Mouse (Mus musculus) neural tube, embryonic 10.5 days (tissue): ENCODE measurements at regions not wholly inside any gene's neighbourhood (a gene's known extent, or its start where the extent isn't known, plus 50 kb on each side); places are given as distances from the start of the nearest gene placed in this dataset.

Source experiments
- DNase-seq: peaks from one replicate; pipeline ENCODE4 v3.0.0-alpha.2; 2017; ENCODE audit warnings: low spot score; ENCODE audit errors: extremely low spot score

DNA sequence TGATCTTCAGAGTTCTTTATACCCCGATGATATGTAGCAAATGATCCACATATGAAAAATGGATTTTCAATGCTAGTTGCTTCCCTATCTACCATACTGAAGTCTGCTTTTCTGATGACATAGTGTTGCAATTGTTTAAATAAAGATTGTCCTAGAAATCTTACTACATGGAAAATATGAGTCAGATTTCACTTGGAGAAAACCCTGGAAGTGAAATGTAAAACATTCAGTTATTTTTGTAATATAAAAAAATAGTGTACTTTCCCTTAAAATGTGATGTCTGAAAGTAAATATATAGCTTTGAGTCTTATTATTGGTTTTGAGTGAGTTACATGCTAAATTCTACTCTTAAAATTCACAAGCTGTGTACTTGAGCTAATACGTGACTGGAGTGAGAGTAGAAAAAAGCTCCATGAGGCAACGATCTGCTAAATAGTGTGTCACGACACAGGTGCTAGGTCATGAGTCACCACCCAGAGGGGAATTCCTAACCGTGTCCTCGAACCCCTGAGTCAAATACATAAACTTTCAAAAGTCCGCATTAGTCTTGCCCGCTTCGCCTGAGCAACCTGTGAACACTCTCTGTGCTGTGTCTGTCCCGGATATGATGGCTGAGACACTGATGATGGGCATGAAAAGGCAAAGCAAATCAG, 430.5 kb downstream of the Hsfy2 start:
- no peak for DNase-seq

- DNase-seq, result no peak
These were observed 442.0 kb downstream of the Hsfy2 start for GRCm38 (mm10) chr1:56195224-56195623.

- no peak for DNase-seq
These were observed 453.6 kb downstream of the Hsfy2 start for GRCm38 (mm10) chr1:56183503-56184198.

DNA sequence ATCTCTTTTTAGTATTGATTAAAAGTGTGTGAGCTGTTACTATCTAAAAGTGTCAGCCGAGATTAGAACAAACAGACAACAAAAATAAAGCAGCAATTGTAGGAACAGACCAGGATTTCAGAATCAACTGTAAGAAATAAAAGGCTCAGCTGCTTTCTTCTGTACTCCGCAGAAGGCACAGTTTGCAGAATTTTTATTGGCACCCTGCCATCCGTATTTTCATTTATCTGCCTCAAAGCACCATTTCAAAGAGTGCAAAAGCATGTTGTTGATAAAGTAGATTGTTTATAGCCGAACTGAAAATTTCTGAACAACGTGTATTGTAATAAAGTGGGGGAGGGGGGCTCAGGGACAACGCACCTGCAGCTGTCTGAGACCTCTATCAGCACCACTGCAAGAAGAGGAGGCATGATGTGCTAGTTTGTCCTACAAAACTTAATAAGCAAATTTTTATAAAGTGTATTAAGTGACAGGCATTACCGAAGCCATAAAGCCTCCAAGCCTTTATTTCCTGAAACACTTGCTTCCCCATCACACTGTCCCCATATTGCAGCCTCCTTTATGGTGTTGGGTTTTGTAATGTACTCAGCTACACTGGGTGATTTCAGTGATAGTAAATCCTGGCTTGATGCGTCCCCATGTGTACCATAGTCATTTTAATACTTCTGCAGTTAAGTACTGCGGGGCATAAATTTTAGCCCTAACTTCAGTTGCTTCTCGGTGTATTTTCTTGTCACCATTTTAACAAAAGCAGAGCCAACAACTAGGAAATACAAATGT, 457.8 kb downstream of the Hsfy2 start:
- no peak for DNase-seq

- no peak for DNase-seq
These were observed 466.1 kb downstream of the Hsfy2 start for GRCm38 (mm10) chr1:56171157-56171556.

GRCm38 (mm10) chr1:56168712-56169111, 468.5 kb downstream of the Hsfy2 start:
- no peak for DNase-seq

GRCm38 (mm10) chr1:56168063-56168462, 469.2 kb downstream of the Hsfy2 start:
- DNase-seq, result no peak

DNA sequence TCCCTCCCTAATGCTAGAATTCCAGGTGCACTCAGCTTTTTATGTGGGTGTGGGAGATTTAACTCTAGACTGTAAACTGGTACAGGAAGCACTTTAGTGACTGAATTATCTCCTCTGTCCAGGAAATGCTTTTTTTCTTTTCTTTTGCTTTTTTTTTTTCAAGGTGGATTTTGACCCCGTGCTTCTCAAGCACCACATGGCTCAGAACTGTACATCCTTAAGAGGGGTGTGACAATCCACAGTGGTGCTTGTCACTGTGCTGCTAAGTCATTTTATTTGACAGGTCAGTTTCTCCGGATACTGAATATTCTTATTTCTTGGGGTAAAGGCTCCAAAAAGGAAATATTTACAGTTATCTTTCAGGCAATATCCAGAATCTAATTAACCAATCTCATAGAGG, 472.0 kb downstream of the Hsfy2 start:
- no peak for DNase-seq

DNA sequence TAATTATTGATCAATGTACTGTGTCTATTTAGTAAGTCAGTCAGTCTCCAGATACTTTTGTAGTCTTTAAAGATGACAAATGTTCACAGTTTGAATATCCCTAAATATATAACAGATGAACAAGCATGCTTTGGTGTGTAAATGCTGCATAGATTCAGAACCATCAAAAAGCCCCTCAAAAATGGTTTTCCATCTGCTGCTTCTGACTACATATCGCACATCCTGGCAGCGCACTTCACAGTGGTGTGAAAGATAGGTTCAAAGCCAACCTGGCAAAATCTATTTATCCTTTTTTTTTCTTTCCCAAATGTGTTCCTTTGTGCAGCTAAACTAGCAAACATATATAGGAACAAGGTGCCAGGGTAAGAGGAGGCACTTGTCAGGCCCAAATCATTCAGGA, 472.9 kb downstream of the Hsfy2 start:
- no peak for DNase-seq

- no peak for DNase-seq
These were observed 506.3 kb downstream of the Hsfy2 start for GRCm38 (mm10) chr1:56130951-56131350.

DNA sequence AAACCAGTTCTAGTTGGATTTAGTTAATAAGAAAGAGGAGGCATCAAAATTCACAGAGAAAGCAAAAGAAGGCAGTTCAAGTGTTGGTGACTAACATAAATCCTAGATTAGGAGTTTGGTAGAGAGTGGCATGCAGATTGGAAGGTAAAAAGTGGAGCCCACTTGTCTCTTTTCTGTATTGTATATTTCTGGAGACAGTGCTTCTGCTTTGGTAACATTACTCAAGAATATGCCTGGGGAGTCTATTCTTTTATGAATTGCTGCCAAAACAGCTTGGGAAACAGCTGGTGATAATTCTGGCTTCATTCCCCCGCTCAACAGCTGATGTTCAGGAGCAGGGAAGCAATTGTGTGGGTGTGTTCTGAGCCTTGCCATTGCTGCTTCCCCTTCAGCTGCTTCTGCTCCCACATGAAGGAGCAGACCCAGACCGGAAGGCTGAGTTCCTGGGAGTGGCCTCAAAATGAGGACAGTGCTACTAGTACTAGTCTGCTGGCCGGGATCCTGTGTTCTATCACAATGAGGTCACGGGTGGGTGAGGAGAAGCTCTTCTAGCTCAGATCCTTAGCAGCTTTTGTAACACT, 547.9 kb downstream of the Hsfy2 start:
- no peak for DNase-seq

- DNase-seq, result no peak
These were observed 548.9 kb downstream of the Hsfy2 start for GRCm38 (mm10) chr1:56088357-56088756.

DNA sequence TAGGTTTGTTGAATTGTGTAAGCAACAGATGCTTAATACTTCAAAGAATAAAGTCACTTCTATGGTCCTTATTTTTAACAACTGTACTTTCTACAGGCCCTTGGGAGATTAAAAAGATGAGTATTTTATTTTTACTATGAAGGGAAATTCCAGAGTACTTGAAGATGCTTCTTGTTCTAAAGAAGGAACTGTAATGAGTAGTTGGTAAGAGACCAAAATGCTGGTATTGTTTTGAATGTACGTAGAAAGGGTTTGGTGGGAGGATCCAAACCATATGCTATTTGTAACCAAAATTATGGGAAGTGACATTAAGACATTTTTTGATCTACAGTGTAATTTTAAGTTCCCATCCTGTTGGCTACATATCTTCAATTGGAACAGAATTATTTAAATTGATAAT, 560.5 kb downstream of the Hsfy2 start:
- DNase-seq, result no peak

DNA sequence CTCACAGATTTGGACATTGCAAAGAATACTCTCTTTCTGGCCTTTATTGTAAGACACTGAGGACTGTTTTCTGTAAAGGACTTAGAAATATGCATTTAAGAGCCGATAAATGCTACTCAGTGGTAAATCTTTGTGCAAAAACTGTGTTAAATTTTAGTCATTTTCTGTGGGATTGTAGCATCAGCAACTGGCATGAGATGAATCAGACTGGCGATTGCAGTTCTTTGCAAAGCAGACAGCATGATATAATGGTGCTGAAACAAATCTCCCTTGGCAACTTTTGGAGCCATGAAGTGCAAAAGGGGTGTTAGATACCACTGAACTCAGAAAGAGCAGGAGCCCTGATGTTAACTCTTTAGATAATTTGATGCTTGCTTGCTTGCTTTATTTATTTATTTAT, 565.0 kb downstream of the Hsfy2 start:
- no peak for DNase-seq

GRCm38 (mm10) chr1:56063474-56063873, 573.8 kb downstream of the Hsfy2 start:
- DNase-seq, result no peak
